Mouse (Mus musculus) regulatory T cell (primary cell): ENCODE measurements around the gene Arhgap15.

ENCODE experiments used
- in situ Hi-C: fragments of 300-600 bp; cut with MboI, MseI; formaldehyde crosslinking; loops from one replicate; pipeline ENCODE4 v1.15.1; 2025; ENCODE audit warnings: high pct_unique_total_duplicates

The Arhgap15 gene

GRCm38 (mm10) chr2:44419547-44420225 is 671.1 kb downstream of the Arhgap15 start:
- in situ Hi-C loops, result no loop called here

DNA sequence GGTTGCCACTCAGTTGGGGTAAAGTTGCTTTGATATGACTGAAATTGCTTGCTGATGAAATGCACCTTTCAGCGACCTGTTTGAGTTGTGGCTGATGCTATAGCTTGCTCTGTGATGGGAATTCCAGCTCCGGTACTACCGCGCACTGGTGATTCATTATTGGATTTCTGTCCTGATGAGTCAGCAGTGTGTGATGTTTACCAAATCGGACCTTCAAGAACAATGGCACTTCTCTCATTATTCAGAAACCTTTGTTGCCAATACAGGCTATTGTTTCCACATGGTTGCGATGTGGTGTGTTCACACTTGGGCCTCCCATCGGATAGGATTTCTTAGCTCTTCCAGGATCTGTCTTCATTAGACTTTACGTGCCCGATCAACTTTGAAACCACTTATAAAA is 681.9 kb downstream of the Arhgap15 start:
- in situ Hi-C loops, result no loop called here

GRCm38 (mm10) chr2:44436652-44437051 is 688.0 kb downstream of the Arhgap15 start:
- in situ Hi-C loops, result no loop called here

DNA sequence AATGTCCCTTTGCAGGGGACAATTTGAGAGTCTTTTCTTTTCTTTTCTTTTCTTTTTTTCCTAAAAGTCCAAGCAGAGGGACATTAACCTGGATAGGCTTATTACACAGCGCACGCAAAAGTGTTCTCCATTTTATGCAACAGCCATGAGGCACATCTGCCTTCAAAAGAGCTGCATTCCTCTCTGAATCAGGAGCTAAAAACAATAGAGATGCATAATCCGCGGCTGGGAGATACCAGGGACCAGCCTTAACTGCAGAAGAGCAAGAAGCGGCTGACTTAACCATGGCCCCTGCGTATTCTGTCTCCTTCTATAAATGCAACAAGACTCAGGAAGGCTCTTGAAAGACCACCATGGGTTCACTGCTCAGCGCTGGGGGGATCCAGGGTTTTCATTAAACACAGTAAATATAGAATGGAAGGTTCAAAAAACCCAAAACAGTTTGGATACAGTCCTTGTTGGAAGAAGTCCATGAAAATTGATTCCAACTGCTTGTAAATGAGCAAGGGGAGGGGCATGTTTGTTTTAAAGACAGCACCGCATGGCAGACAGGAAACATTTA is 689.0 kb downstream of the Arhgap15 start:
- in situ Hi-C loops, result no loop called here

GRCm38 (mm10) chr2:44438070-44438469 is 689.4 kb downstream of the Arhgap15 start:
- in situ Hi-C loops, result no loop called here

DNA sequence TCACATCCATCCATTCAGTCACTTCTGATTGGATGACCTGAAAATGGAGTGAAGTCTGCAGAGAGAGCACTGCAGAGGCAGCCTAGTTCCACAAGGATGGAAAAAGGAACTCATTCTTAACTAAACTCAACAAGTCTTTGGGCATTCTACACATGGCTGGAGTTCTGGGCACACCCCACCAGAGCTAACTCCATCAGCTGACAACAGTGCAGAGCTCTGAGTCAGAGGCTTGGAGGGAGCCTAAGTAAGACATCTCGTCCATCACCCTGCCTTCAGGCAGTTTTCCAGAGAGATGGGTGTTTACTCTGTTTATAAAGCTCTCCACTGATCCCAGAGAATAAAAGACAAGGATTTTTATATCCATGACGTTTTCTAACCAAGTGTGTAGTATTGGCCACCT is 696.3 kb downstream of the Arhgap15 start:
- in situ Hi-C loops, result no loop called here
